Mouse (Mus musculus): ENCODE measurements around the gene Ikbip.

DNA sequence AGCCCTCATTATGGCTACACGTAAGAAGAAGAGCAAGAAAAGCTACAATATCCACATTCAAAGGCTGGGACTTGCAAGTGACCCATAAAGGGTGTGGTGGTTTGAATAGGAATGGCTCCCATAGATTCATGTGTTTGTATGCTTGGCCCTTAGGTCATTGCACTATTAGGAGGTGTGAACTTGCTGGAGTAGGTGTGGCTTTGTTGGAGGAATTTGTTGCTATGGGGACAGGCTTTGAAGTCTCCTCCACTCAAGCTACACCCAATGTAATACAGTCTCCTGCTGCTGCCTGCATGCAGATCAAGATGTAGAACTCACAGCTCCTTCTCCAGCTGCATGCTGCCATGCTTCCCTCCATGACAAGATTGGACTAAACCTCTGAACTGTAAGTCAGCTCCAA, 48.8 kb downstream of the Ikbip start:
- TF ChIP-seq CTCF (IDR thresholded peaks at IDR 0.05; ENCODE audit: low read depth) (no peak), EP300 (IDR thresholded peaks at IDR 0.05; ENCODE audit: low read depth) (no peak)

Measured in heart, postnatal 0 days (tissue).